Mouse (Mus musculus): ENCODE data around the gene Dnah8. TPM values are rescaled to one million over a fixed set of nuclear protein-coding genes. Genes with fewer than 3 reads are reported as not detected.

The Dnah8 gene
- polyA plus RNA-seq, 1 experiment from 2014 or later = 0.85 TPM

DNA sequence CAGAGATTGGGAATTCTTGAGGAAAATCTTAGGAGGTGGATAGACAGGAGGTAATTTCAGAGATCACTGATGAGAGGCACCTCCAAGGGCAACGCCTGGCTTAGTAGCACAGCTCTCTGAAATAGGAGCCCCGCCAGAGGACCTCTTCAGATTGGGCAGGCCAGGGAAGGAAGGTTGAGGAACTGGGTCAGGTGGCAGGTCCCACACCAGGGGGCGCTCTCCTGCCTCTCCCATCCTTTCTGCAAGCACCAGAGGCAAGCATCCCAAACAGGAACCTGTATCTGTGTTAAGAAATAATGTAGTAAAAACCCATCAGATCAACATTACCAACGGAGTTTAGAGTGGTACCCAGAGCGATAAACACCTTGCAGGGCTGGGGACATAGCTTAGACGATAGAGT lies 113.6 kb downstream of the Dnah8 start:
- Histone ChIP-seq H3K9me3 (replicated peaks) (no peaks in the 10 kb centered on the region), H3K27ac (no peak overlapping the region), H3K4me2 (no peak overlapping the region), H3K27me3 (no peaks in the 10 kb centered on the region), H3K9ac (no peak overlapping the region), H3K4me3 (no peak overlapping the region), H3K4me1 (no peaks in the 10 kb centered on the region), H3K36me3 (ENCODE audit: poor library complexity, severe bottlenecking) (no peaks in the 10 kb centered on the region)
- 46% methylated on average over 6 of the region's 6 CpGs for WGBS
- ATAC-seq = no peak

DNA sequence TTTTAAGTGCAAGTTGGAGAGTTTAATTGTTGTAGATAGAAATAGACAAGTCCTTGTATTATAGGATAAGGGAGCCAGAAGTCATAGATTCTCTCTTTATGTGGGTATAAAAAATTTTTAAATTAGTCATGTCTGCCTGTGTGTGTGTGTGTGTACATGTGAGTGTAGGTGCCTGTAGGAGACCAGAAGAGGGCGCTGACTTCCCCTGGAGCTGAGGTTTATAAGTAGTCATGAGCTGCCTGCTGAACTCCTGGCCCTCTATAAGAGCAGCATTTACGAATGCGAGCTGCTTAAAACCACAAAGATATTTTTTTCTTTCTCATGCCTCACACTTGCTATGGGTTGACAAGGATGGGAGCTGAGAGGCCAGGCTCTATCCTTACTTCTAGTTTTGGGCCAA lies 115.6 kb downstream of the Dnah8 start:
- WGBS = 94% methylated on average over 3 of the region's 3 CpGs
- no peak for ATAC-seq
- no peaks in the 10 kb centered on the region for H3K4me1 ChIP-seq
- no peak overlapping the region for H3K4me3 ChIP-seq
- no peaks in the 10 kb centered on the region for H3K36me3 ChIP-seq (ENCODE audit: poor library complexity, severe bottlenecking)
- H3K9ac ChIP-seq = no peak overlapping the region
- no peak overlapping the region for H3K4me2 ChIP-seq
- no peaks in the 10 kb centered on the region for H3K9me3 ChIP-seq (replicated peaks)
- no peak overlapping the region for H3K27ac ChIP-seq
- H3K27me3 ChIP-seq = no peaks in the 10 kb centered on the region

DNA sequence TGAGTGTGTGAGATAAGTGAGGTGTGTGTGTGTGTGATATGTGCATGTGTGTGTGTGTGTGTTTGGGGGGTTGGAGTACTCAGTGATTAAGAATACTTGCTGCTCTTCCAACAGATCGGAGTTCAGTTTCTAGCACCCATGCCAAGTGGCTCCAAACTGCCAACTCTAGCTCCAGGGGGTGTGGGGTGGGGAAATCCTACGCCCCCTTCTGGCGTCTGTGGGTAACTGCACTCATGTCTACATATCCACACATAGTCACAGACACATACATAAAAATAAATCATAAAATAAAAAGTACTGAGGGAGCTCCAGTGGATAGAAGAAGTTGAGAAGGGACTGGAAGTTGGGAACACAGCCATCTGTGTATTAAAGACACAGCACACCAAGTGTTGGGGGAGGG lies 119.8 kb downstream of the Dnah8 start:
- 83% methylated on average over 3 of the region's 3 CpGs for WGBS
- Histone ChIP-seq H3K27ac (no peak overlapping the region), H3K9me3 (replicated peaks) (no peaks in the 10 kb centered on the region), H3K4me3 (no peak overlapping the region), H3K9ac (no peak overlapping the region), H3K27me3 (no peaks in the 10 kb centered on the region), H3K36me3 (ENCODE audit: poor library complexity, severe bottlenecking) (no peaks in the 10 kb centered on the region), H3K4me2 (no peak overlapping the region), H3K4me1 (no peaks in the 10 kb centered on the region)
- ATAC-seq = no peak

DNA sequence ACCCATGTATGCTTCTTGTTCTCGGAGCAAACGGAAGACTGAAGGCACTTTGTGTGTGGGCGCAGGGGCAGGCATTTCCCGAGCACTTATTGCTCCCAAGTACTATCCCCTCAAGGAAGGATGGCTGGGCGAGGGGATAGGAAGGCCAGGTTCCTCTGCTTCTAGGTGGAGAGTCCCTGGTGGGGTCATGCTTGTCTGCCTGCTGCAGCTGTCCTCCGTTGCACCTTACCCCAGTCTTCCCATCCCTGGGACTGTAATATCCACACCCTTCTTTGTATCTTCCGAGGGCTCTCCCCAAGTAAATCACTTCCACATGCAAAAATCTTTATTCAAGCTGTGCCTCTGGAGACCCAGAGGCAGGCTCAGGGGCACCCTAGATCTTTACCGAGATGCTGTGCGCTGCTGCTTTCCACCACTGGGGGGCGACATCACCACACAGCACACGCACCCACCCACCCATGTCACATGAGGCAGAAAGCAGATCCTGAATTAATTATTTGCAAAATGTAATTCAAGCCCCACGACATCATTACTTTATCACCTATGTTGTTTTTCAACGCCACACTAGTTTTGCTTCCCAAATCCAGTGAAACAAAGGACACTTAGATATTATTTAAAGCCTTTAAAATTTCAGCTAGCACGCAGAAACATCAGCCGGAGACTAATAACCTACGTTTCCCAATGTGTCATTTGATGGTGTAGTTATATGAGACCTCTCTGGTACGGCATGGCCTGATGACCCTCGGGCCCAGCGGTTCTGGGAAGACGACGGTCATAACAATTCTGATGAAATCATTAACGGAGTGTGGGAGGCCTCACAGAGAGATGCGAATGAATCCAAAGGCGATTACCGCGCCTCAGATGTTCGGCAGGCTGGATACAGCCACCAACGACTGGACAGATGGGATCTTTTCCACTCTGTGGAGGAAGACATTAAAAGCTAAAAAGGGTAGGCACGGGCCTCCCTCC lies 122.2 kb downstream of the Dnah8 start:
- Histone ChIP-seq H3K4me1 (no peaks in the 10 kb centered on the region), H3K4me3 (no peak overlapping the region), H3K36me3 (ENCODE audit: poor library complexity, severe bottlenecking) (no peaks in the 10 kb centered on the region), H3K9me3 (replicated peaks) (no peaks in the 10 kb centered on the region), H3K27me3 (no peaks in the 10 kb centered on the region), H3K4me2 (no peak overlapping the region), H3K27ac (no peak overlapping the region), H3K9ac (no peak overlapping the region; the same call in 1 of the 2 replicates)
- 59% methylated on average over 29 of the region's 29 CpGs for WGBS
- ATAC-seq = peak; percentile 75; the same call in 1 of the 2 replicates

DNA sequence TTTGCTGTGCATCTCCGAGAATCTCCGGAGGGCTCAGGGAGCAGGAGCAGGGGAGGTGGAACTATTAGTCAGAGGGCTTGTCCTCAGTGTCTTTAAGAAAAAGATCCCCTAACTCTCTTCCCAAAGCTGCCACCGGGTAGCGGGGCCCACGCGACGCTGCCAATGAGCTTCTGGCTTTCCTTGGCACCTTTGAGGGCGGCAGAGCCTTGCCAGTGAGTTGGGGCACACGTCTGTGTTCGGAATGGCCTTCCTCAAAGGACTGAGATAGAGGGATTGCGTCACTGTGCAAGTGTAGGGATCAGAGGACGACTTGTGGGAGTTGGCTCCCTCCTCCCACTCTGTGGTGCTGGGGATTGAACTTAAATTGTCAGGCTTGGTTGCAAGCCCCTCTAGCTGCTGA lies 125.2 kb downstream of the Dnah8 start:
- no peak overlapping the region for H3K27ac ChIP-seq
- WGBS = 85% methylated on average over 12 of the region's 12 CpGs
- H3K4me2 ChIP-seq = no peak overlapping the region
- ATAC-seq = no peak
- H3K9me3 ChIP-seq (replicated peaks) = no peaks in the 10 kb centered on the region
- H3K27me3 ChIP-seq = no peaks in the 10 kb centered on the region
- H3K4me1 ChIP-seq = no peaks in the 10 kb centered on the region
- H3K4me3 ChIP-seq = no peak overlapping the region
- no peaks in the 10 kb centered on the region for H3K36me3 ChIP-seq (ENCODE audit: poor library complexity, severe bottlenecking)
- no peak overlapping the region for H3K9ac ChIP-seq

DNA sequence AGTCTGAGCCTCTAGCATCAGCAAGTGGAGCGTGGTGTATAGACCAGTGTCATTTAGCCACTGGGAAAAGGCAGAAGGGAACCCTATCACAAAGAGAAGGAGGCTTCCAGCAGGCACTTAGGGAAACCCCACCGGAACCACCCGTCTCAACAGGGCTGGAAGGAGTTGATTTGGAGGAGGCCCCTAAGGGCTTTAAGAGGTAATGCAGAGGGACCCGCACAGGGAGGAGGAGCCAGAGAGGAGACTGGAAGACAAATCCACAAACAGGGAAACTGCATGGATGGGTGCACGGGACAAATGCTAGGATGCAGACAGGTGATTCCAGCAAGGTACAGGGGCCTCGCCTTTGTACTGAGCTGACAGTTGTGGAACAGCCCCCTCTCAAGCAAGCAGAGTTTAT lies 126.1 kb downstream of the Dnah8 start:
- no peaks in the 10 kb centered on the region for H3K27me3 ChIP-seq
- H3K36me3 ChIP-seq (ENCODE audit: poor library complexity, severe bottlenecking) = no peaks in the 10 kb centered on the region
- no peak overlapping the region for H3K4me3 ChIP-seq
- H3K4me2 ChIP-seq = no peak overlapping the region
- no peaks in the 10 kb centered on the region for H3K9me3 ChIP-seq (replicated peaks)
- H3K27ac ChIP-seq = no peak overlapping the region
- WGBS = 50% methylated on average over 6 of the region's 6 CpGs
- no peaks in the 10 kb centered on the region for H3K4me1 ChIP-seq
- no peak for ATAC-seq
- no peak overlapping the region for H3K9ac ChIP-seq

DNA sequence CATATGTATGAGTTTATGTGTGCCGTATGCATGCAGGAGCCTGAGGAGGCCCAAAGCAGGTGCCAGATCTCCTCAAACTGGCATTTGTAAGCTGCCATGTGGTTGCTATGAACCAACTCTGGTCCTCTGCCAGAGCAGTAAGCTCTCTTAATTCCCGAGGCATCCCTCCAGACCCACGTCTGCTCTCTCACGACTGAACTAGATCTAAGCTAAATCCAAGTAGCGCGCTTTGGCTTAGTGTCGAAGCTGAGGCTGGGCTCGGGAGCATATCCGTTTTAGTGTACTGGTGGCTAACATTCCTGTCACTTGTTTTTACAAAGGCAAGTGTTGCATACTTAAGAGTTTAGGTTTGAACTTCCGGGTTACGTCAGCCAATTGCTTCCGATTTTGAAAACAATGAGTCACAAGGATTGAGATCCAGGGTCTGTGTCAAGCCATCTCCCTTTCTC lies 128.2 kb downstream of the Dnah8 start:
- no peak overlapping the region for H3K4me2 ChIP-seq
- 82% methylated on average over 12 of the region's 12 CpGs for WGBS
- peak; percentile 41; the same call in 1 of the 2 replicates for ATAC-seq

DNA sequence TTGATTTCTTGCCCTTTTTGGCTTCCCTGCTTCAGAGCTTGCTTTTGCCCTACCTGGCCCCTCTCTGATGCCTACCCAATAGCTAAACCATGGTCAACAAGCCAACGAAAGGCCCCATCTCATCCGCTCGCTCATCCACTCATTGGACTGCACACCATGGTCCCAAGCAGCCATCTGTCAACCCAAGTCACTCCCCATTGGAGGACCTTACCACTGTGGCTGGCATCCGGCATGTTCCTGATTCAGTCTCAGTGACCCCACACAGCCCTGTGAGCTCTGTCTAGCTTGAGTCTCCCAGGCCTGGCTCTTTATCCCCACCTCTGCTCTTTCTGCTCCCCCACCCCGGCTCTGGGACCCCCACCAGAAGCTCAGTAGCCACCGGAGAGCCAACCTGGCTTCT lies 129.0 kb downstream of the Dnah8 start:
- H3K27me3 ChIP-seq = no peaks in the 10 kb centered on the region
- ATAC-seq = no peak
- H3K9ac ChIP-seq = no peak overlapping the region
- no peak overlapping the region for H3K27ac ChIP-seq
- no peaks in the 10 kb centered on the region for H3K36me3 ChIP-seq (ENCODE audit: poor library complexity, severe bottlenecking)
- H3K4me3 ChIP-seq = no peak overlapping the region
- 91% methylated on average over 6 of the region's 6 CpGs for WGBS
- H3K4me1 ChIP-seq = no peaks in the 10 kb centered on the region
- H3K4me2 ChIP-seq = no peak overlapping the region
- H3K9me3 ChIP-seq (replicated peaks) = no peaks in the 10 kb centered on the region; the same call in 1 of the 2 replicates

More for the DNA sequence above, 128.2 kb downstream of the Dnah8 start:
- no peak overlapping the region for H3K27ac ChIP-seq
- no peaks in the 10 kb centered on the region for H3K27me3 ChIP-seq
- H3K4me3 ChIP-seq = no peak overlapping the region
- H3K4me1 ChIP-seq = no peaks in the 10 kb centered on the region
- H3K36me3 ChIP-seq (ENCODE audit: poor library complexity, severe bottlenecking) = no peaks in the 10 kb centered on the region
- H3K9ac ChIP-seq = no peak overlapping the region
- no peaks in the 10 kb centered on the region; the same call in 1 of the 2 replicates for H3K9me3 ChIP-seq (replicated peaks)

DNA sequence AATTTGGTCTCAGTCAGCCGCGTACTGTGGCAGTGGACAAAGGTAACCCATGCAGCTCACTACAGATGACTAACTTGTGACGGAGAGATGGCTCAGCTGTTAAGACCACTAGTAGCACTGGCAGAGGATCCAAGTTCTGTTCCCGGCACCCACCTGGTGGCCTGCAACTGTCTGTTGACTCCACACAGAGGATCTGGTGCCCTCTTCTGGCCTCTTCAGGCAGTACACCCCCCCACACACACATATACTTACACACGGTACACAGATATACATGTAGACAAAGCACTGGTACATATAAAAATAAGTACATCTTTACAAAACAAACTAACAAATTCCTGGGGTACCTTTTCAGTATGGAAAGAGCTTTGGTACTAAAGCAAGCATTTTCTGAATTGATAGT lies 132.6 kb downstream of the Dnah8 start:
- H3K4me2 ChIP-seq = no peak overlapping the region
- H3K27me3 ChIP-seq = no peaks in the 10 kb centered on the region
- ATAC-seq = no peak
- H3K4me3 ChIP-seq = no peak overlapping the region
- 97% methylated on average over 5 of the region's 5 CpGs for WGBS
- no peaks in the 10 kb centered on the region; the same call in 1 of the 2 replicates for H3K9me3 ChIP-seq (replicated peaks)
- H3K9ac ChIP-seq = no peak overlapping the region
- H3K4me1 ChIP-seq = no peaks in the 10 kb centered on the region
- no peaks in the 10 kb centered on the region for H3K36me3 ChIP-seq (ENCODE audit: poor library complexity, severe bottlenecking)
- no peak overlapping the region for H3K27ac ChIP-seq

DNA sequence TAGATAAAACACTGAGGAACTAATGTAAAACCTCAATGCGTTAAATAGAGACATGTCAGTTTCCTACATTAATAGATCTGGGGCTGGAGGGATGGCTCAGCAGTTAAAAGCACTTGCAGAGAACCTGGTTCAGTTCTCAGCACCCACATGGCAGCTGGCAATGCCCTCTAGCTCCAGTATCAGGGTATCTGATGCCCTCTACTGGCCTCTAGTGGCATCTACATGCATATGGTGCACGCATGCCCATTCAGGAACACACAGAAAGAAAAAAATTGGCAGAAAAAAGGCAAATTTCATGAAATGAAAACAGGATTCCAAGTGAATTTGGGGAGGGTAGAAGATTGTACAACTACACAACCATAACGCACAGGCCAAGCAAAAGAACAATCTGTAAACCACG lies 136.2 kb downstream of the Dnah8 start:
- ATAC-seq = no peak
- H3K9ac ChIP-seq = no peak overlapping the region
- no peaks in the 10 kb centered on the region; the same call in 1 of the 2 replicates for H3K9me3 ChIP-seq (replicated peaks)
- no peak overlapping the region for H3K4me3 ChIP-seq
- no peak overlapping the region for H3K27ac ChIP-seq
- no peaks in the 10 kb centered on the region for H3K36me3 ChIP-seq (ENCODE audit: poor library complexity, severe bottlenecking)
- no peak overlapping the region for H3K4me2 ChIP-seq
- no peaks in the 10 kb centered on the region for H3K27me3 ChIP-seq
- no peaks in the 10 kb centered on the region for H3K4me1 ChIP-seq
- 98% methylated on average over 4 of the region's 4 CpGs for WGBS

DNA sequence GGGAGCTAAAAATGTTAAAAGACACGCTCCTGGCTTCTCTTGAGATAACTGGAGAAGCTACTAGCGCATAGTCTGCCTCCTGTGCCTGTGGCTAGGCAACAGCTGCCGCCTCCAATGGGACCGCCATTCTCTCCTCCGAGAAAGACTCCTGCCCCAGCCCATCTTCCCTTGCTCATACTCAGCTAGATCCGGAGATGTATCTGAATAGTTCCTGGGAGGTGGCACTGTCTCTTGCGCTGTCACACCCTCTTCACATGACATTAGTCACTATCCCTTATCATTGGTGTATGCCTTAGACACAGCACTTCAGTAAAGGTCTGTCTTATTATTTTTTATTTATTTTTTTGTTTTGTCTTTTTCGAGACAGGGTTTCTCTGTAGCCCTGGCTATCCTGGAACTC lies 140.1 kb downstream of the Dnah8 start:
- no peaks in the 10 kb centered on the region for H3K27me3 ChIP-seq
- H3K9me3 ChIP-seq (replicated peaks) = no peaks in the 10 kb centered on the region

DNA sequence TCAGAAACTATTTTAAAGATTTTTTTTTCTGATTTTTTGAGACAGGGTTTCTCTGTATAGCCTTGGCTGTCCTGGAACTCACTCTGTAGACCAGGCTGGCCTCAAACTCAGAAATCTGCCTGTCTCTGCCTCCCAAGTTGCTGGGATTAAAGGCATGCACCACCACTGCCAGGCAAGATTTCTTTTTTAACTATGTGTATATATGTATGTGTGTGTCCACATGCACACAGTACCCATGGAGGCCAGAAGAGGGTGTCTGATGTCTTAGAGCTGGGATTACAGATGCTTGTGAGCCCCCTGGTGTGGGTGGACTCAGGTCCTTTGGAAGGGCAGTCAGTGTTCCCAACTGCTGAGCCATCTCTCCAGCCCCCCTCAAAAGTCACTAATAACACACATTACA lies 150.3 kb downstream of the Dnah8 start:
- H3K4me3 ChIP-seq = no peak overlapping the region
- H3K4me1 ChIP-seq = peaks cover 11% of the 10 kb centered on the region; the same call in 1 of the 2 replicates
- H3K27ac ChIP-seq = no peak overlapping the region
- H3K4me2 ChIP-seq = no peak overlapping the region
- H3K36me3 ChIP-seq (ENCODE audit: poor library complexity, severe bottlenecking) = no peaks in the 10 kb centered on the region
- no peaks in the 10 kb centered on the region for H3K9me3 ChIP-seq (replicated peaks)
- no peak for ATAC-seq
- H3K27me3 ChIP-seq = no peaks in the 10 kb centered on the region
- H3K9ac ChIP-seq = no peak overlapping the region

More for the DNA sequence above, 140.1 kb downstream of the Dnah8 start:
- no peak overlapping the region for H3K4me2 ChIP-seq
- no peak overlapping the region for H3K9ac ChIP-seq
- H3K4me1 ChIP-seq = no peaks in the 10 kb centered on the region
- WGBS = 96% methylated on average over 8 of the region's 8 CpGs
- no peak overlapping the region for H3K4me3 ChIP-seq
- no peak overlapping the region for H3K27ac ChIP-seq
- no peak for ATAC-seq
- H3K36me3 ChIP-seq (ENCODE audit: poor library complexity, severe bottlenecking) = no peaks in the 10 kb centered on the region
